Mouse (Mus musculus) embryonic stem cell, embryonic (primary cell): ENCODE results near the gene Srsf10.

Experiments
- CTCF ChIA-PET, 4 experiments: fragments of 300-600 bp in 2 of 4; fragments of 350-600 bp in 2 of 4; sonication (Branson Sonifier 250); formaldehyde crosslinking; loops; one replicate each; lab custom pipeline; 2022; ENCODE audit warnings: inconsistent platforms in 2 of 4; lab: Charles Lee
- POLR2A ChIA-PET, 4 experiments: fragments of 300-600 bp in 2 of 4; fragments of 350-600 bp in 2 of 4; sonication (Branson Sonifier 250); formaldehyde crosslinking; loops; one replicate each; lab custom pipeline; 2022; ENCODE audit warnings: antibody characterized with exemption in 4 of 4, inconsistent platforms in 1 of 4; lab: Charles Lee

Gene Srsf10

GRCm38 (mm10) chr4:135855536-135856222, at the start of gene Srsf10:
Gene Srsf10 (plus strand): TSS chr4:135855747.
- POLR2A ChIA-PET, result interaction anchor here (0.6 to 10.2 kb wide), 66 partner anchors 10 to 944 kb away, joined by 3 to 318 read pairs (median 5); partner anchors contain the start of genes Pnrc2 (in 4 of the 4), Gale (in 2 of the 4), Rpl11 (in 2 of the 4) and Fuca1 (in 1 of the 4)
- CTCF ChIA-PET, result interaction anchor here in 1 of 4 experiments (0.6 to 1.0 kb wide), 3 partner anchors 10 to 64 kb away, joined by 3 to 4 read pairs (median 4); no protein-coding TSS in a partner anchor

- ChIA-PET CTCF (interaction anchor here in 3 of 4 experiments (0.7 to 1.6 kb wide), 5 partner anchors 12 to 307 kb away, joined by 3 to 5 read pairs (median 3); partner anchors contain the start of gene Fuca1 (in 1 of the 3)), POLR2A (interaction anchor here in 2 of 4 experiments (0.6 to 0.7 kb wide), 4 partner anchors 11 to 975 kb away, joined by 3 to 6 read pairs (median 4); no protein-coding TSS in a partner anchor)
These were observed 40.7 kb upstream of the Srsf10 start for GRCm38 (mm10) chr4:135814896-135815295.

DNA sequence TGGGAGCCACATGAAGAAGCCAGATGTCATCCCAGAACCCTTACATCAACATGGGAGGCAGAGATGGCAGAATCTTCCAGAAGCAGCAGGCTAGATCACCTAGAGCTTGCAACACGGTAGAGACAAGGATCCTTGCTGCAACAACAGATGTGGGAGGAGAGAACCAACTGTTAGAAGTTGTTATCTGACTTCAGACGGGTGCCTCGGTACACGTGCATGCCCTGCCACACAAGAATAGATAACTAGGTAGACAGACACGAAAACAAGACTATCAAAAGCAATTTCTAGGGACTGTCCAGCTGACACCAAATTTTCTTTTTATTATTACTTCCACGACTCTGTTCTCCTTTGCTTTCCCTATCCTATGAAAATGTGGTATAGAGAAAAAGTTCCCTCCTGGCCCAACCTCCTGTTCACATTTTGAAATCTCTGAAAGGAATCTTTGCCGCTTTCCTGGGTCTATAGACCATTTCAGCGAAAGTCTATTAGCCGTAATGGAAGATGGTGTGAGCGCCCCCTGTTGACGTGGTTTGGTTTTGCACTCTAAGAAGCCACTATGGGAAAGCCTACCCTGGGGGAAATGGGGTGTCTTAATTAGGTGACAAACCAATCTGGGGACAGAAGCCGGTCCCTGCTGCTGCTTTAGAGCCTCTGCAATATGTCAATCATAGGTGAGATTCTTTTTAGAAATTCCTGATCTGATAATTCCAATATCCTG, 38.5 kb upstream of the Srsf10 start:
- CTCF ChIA-PET, result interaction anchor here in 3 of 4 experiments (0.5 to 1.8 kb wide), 6 partner anchors 14 to 862 kb away, joined by 3 to 5 read pairs (median 4); no protein-coding TSS in a partner anchor
- POLR2A ChIA-PET, result interaction anchor here in 1 of 4 experiments (1.3 kb wide), 1 partner anchor 16 kb away, joined by 3 read pairs; no protein-coding TSS in a partner anchor

- POLR2A ChIA-PET, result interaction anchor here in 2 of 4 experiments (0.8 to 1.6 kb wide), 7 partner anchors 8 to 58 kb away, joined by 3 to 4 read pairs (median 3); no protein-coding TSS in a partner anchor
These were observed 37.2 kb upstream of the Srsf10 start for GRCm38 (mm10) chr4:135818366-135818765.

DNA sequence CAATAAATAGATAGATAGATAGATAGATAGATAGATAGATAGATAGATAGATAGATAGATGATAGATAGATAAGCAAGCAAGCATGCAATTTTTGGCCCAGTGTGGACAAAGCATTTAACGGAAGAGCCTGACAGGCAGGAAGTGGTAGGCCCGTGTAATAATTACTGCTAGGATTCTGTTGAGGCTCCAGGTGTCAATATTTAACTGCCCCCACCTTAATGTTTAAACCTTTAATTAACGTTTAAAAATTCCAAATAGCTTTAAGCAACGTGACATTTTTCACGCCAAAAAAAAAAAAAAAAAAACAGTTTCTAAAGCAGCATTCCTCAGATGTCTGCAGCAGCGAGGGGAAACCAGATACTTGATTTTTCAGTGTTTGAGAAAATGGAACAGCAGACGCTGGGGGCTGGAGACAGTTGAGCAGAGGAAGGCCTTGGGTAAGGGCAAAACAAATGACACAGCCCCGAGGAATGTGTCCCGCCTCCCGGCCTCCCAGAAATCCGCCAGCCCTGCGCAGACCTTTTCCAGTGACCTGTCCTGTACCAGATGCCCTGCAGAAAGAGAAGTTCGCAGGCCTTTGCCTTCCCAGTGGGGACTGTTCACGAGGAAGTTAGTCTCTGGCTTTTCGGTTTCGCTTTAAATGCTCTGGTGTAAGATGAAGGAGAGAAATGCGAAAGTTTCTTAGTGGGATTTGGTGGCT, 35.6 kb upstream of the Srsf10 start:
- ChIA-PET CTCF (interaction anchor here (0.6 to 2.4 kb wide), 9 partner anchors 16 to 221 kb away, joined by 3 to 11 read pairs (median 4); partner anchors contain the start of genes Fuca1 (in 1 of the 4) and Gale (in 1 of the 4)), POLR2A (interaction anchor here (0.6 to 2.3 kb wide), 8 partner anchors 12 to 110 kb away, joined by 3 to 8 read pairs (median 3); no protein-coding TSS in a partner anchor)

More at GRCm38 (mm10) chr4:135818366-135818765, 37.2 kb upstream of the Srsf10 start:
- CTCF ChIA-PET, result interaction anchor here in 3 of 4 experiments (0.7 to 1.8 kb wide), 5 partner anchors 15 to 109 kb away, joined by 3 to 6 read pairs (median 5); partner anchors contain the start of gene Fuca1 (in 1 of the 3)

DNA sequence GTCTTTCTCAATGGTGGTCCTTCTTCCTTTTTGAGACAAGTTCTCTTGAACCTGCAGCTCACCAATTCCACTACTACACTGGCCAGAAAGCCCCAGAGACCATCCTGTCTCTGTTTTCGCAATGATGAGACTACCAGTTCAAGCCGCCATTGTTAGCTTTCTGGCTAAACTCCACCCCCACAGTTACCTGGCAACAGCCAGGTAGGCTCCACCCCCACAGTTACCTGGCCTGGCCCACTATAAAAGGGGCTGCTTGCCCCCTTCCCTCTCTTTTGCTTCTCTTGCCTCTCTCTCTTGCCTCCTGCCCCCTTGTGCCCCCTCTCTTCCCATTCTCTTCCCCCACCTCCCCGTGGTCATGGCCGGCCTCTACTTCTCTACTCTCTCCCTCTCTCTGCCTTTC, 33.8 kb upstream of the Srsf10 start:
- ChIA-PET CTCF (interaction anchor here (0.7 to 2.4 kb wide), 15 partner anchors 12 to 327 kb away, joined by 3 to 11 read pairs (median 5); partner anchors contain the start of genes Nipal3 (in 1 of the 4), Rpl11 (in 1 of the 4) and Stpg1 (in 1 of the 4)), POLR2A (interaction anchor here in 3 of 4 experiments (0.6 to 2.3 kb wide), 17 partner anchors 10 to 100 kb away, joined by 3 to 8 read pairs (median 4); partner anchors contain the start of genes Pnrc2 (in 1 of the 3) and Srsf10 (in 1 of the 3))

DNA sequence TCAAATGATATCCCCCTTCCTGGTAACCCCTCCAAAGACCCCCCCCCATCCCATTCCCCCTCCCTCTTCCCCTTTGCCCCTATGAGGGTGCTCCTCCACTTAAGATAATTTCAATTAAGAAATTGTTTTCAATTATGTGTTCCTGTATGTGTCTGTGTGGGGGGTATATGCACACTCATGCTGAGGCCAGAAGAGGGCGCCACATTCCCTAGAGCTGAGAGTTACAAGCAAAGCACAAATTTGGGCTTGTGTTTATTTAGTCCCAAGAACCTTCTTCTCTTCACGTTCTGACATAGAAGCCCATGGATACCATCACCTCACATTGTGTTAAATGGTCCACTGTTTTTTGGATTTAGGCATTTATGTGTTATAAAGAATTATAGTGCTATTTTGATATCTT, 32.2 kb upstream of the Srsf10 start:
- ChIA-PET POLR2A (interaction anchor here in 2 of 4 experiments (0.6 to 1.4 kb wide), 6 partner anchors 14 to 185 kb away, joined by 3 to 7 read pairs (median 4); partner anchors contain the start of gene Srsf10 (in 1 of the 2)), CTCF (interaction anchor here (0.5 to 2.0 kb wide), 19 partner anchors 16 to 848 kb away, joined by 3 to 9 read pairs (median 5); partner anchors contain the start of genes Fuca1 (in 1 of the 4) and Rpl11 (in 1 of the 4))

DNA sequence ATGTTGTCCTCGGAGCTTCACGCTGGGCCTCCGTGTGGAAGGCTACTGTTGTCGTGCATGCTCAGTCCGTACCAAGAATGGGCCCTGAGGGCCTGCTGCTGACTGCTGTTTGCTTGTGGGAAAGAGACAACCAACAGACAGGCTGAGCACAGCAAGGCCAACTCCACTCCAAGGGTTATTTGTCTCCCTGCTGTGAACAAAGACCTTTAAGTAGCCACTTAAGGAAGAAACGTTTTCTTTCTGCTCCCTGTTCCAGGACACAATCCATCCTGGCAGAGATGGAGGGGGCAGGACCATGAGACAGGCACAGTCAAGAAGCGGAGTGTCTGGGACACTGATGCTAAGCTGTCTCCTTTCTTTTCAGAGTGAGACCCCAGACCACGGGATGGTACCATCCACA, 31.3 kb upstream of the Srsf10 start:
- ChIA-PET CTCF (interaction anchor here in 1 of 4 experiments (1.6 to 1.9 kb wide), 2 partner anchors 21 to 23 kb away, joined by 7 to 9 read pairs; no protein-coding TSS in a partner anchor), POLR2A (interaction anchor here in 2 of 4 experiments (0.7 to 1.6 kb wide), 5 partner anchors 20 to 74 kb away, joined by 3 to 4 read pairs (median 3); partner anchors contain the start of gene Srsf10 (in 1 of the 2))

GRCm38 (mm10) chr4:135828491-135828890, 27.1 kb upstream of the Srsf10 start:
- POLR2A ChIA-PET, result interaction anchor here in 3 of 4 experiments (0.5 to 3.9 kb wide), 8 partner anchors 10 to 56 kb away, joined by 3 to 13 read pairs (median 4); partner anchors contain the start of gene Srsf10 (in 1 of the 3)

DNA sequence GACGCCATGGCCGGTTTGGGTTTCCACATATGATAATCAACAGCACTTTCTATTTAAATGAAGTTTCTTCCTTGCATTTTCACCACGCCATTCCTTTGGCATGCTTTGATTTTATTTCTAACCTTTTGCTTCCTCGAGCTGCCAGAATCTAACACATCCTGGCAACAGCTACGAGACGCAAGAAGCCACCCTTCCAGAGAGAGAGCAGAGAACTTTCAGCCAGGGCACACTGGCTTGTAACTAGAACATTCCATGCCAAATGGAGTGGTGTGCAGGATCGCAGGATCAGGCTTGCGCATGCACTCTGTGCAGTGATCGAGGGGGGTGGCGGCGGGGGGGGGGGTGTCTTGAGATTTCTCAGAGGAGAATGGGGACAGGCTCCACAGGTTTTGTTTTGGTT, 23.5 kb upstream of the Srsf10 start:
- POLR2A ChIA-PET, result interaction anchor here in 2 of 4 experiments (0.8 to 3.9 kb wide), 7 partner anchors 10 to 24 kb away, joined by 3 to 13 read pairs (median 3); partner anchors contain the start of gene Srsf10 (in 2 of the 2)
- CTCF ChIA-PET, result interaction anchor here in 1 of 4 experiments (0.6 kb wide), 1 partner anchor 577 kb away, joined by 4 read pairs; no protein-coding TSS in a partner anchor

More at GRCm38 (mm10) chr4:135828491-135828890, 27.1 kb upstream of the Srsf10 start:
- CTCF ChIA-PET, result interaction anchor here in 2 of 4 experiments (0.6 to 1.0 kb wide), 3 partner anchors 120 to 397 kb away, joined by 3 to 5 read pairs (median 3); no protein-coding TSS in a partner anchor

GRCm38 (mm10) chr4:135833301-135834123, 22.0 kb upstream of the Srsf10 start:
- CTCF ChIA-PET, result interaction anchor here (0.6 to 1.1 kb wide), 12 partner anchors 10 to 152 kb away, joined by 3 to 9 read pairs (median 4); partner anchors contain the start of gene Fuca1 (in 1 of the 4)
- POLR2A ChIA-PET, result interaction anchor here (0.5 to 1.6 kb wide), 14 partner anchors 10 to 487 kb away, joined by 3 to 5 read pairs (median 4); partner anchors contain the start of genes Srsf10 (in 2 of the 4) and Srrm1 (in 1 of the 4)

GRCm38 (mm10) chr4:135834124-135834717, 21.3 kb upstream of the Srsf10 start:
- CTCF ChIA-PET, result interaction anchor here (0.6 to 1.1 kb wide), 11 partner anchors 10 to 125 kb away, joined by 3 to 9 read pairs (median 4); partner anchors contain the start of gene Fuca1 (in 1 of the 4)
- POLR2A ChIA-PET, result interaction anchor here (0.6 to 1.6 kb wide), 12 partner anchors 10 to 488 kb away, joined by 3 to 6 read pairs (median 4); partner anchors contain the start of gene Srsf10 (in 2 of the 4)

DNA sequence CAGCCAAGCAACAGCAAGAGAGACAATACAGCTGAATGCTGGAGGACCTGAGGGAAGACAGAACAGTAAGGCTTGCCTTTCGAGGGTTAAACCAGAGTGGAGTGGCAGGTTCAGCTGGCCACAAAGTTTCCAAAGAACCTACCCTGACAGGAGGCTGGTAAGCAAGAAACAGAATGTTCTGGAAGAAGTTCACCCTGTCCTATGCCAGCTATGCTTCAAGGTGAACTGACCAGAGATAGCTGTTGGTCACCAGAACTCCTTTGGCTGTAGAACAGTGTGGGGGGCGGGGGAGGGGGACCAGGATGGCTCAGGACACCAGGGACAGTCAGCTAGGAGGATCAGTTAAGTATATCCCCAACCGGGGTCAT, 16.6 kb upstream of the Srsf10 start:
- CTCF ChIA-PET, result interaction anchor here (0.6 to 1.5 kb wide), 10 partner anchors 11 to 272 kb away, joined by 3 to 9 read pairs (median 3); partner anchors contain the start of gene Fuca1 (in 1 of the 4)
- POLR2A ChIA-PET, result interaction anchor here in 3 of 4 experiments (0.6 to 2.7 kb wide), 16 partner anchors 10 to 87 kb away, joined by 3 to 17 read pairs (median 6); partner anchors contain the start of gene Srsf10 (in 2 of the 3)

- POLR2A ChIA-PET, result interaction anchor here in 3 of 4 experiments (0.6 to 2.7 kb wide), 19 partner anchors 11 to 222 kb away, joined by 3 to 17 read pairs (median 5); partner anchors contain the start of genes Srsf10 (in 2 of the 3) and Rpl11 (in 1 of the 3)
- CTCF ChIA-PET, result interaction anchor here (0.6 to 1.5 kb wide), 8 partner anchors 16 to 428 kb away, joined by 3 to 7 read pairs (median 3); partner anchors contain the start of gene Fuca1 (in 1 of the 4)
These were observed 16.1 kb upstream of the Srsf10 start for GRCm38 (mm10) chr4:135839293-135840011.
